Mouse (Mus musculus) embryonic facial prominence, embryonic 14.5 days (tissue): ENCODE measurements at regions not wholly inside any gene's neighbourhood (a gene's known extent, or its start where the extent isn't known, plus 50 kb on each side); places are given as distances from the start of the nearest gene placed in this dataset.
"Not testable (repeated sequence)": the region's sequence is repeated elsewhere in the genome, so short reads cannot be mapped to it uniquely, and the experiment has no call there.

Source experiments
- ATAC-seq: fragments of 200-750 bp; cut with Nextera tagmentation; 2 replicates; pipeline ENCODE4 v1.8.0; 2017; ENCODE audit warnings: low read depth, moderate number of reproducible peaks, moderate TSS enrichment
- DNase-seq: peaks from one replicate; pipeline ENCODE4 v3.0.0-alpha.2; 2015; ENCODE audit warnings: low spot score
- H3K27ac ChIP-seq: fragments of 300-500 bp; sonication (generic); replicated peaks from 2 replicates; pipeline ENCODE4 v1.5.1; 2014; ENCODE audit warnings: low read depth, mild to moderate bottlenecking, low read length, moderate library complexity
- H3K27me3 ChIP-seq: fragments of 300-500 bp; sonication (generic); replicated peaks from 2 replicates; pipeline ENCODE4 v1.6.1; 2014; ENCODE audit warnings: low read length; ENCODE audit not compliant: control insufficient read depth, insufficient read depth
- H3K36me3 ChIP-seq: fragments of 300-500 bp; sonication (generic); 2 replicates; pipeline ENCODE4 v1.6.1; 2014; ENCODE audit warnings: low read length, mixed read lengths; ENCODE audit not compliant: control insufficient read depth, insufficient read depth
- H3K4me1 ChIP-seq: fragments of 300-500 bp; sonication (generic); 2 replicates; pipeline ENCODE4 v1.6.1; 2014; ENCODE audit warnings: antibody characterized with exemption, low read length; ENCODE audit not compliant: control insufficient read depth, insufficient read depth
- H3K4me2 ChIP-seq: fragments of 300-500 bp; sonication (generic); 2 replicates; pipeline ENCODE4 v1.6.1; 2014; ENCODE audit warnings: low read depth, mild to moderate bottlenecking, low read length, moderate library complexity, mixed read lengths
- H3K4me3 ChIP-seq: fragments of 300-500 bp; sonication (generic); 2 replicates; pipeline ENCODE4 v1.5.1; 2014; ENCODE audit warnings: low read depth, mild to moderate bottlenecking, low read length
- H3K9ac ChIP-seq: fragments of 300-500 bp; sonication (generic); 2 replicates; pipeline ENCODE4 v1.6.1; 2014; ENCODE audit warnings: low read depth, mild to moderate bottlenecking, low read length, moderate library complexity, mixed read lengths
- H3K9me3 ChIP-seq: fragments of 300-500 bp; sonication (generic); 2 replicates; pipeline ENCODE4 v1.6.1; 2016; ENCODE audit warnings: low read length; ENCODE audit not compliant: control insufficient read depth
- WGBS: fragments of 180-500 bp; shearing (Covaris S2); extraction: QIAGEN DNeasy Blood & Tissue Kit; methylation state at CpG from one replicate; pipeline ENCODE4 v1.1.7; 2014; 5-methylcytosine and 5-hydroxymethylcytosine counted together

DNA sequence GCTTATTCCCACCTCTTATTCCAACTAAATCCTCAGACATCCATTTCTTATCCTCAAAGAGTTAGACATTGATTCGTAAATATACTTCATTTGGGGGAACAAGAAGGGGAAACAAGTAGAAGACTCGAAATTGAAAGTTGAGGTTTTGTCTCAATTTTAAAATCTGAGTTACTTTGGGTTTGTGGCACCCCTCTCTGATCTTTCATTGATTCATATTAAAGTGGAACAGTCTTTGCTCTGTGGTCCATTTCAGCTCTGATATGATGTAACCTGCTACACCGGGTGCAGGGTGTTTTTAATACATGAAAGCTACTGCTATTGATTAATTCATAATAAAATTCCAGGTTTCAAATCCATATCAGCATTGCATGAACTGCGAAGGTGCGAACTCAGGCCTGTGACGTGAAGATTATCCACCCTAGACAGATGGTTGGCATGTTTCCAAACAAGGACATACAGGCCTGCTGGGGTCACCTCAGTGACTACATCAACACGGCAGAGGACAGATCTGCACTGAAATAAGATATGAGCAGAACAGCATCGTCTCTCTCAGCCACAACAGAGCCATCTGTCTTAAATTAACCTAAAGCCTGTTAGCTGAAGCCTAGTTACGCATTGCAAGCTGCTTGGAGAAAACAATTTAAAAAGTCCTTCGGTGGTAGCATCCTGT is 101.5 kb upstream of the Prlr start:
- WGBS = 32% methylated on average over 10 of the region's 10 CpGs
- ATAC-seq = peak; percentile 78

DNA sequence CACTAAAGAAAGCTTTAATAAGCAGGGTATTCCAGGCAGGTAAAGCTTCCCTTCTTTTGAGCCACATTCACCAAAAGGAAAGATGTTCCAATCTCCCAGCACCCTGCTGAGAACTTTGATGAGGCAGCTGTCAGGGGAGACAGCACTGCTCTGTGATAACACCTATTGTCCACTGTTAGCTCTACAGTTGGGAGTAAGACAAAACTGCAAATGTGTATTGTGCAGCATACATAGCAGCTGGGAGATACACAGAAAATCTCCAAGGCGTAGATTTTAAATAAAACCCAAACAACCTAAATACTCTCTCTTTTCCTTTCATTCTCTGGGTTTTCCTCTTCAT is 101.0 kb upstream of the Prlr start:
- Histone ChIP-seq H3K4me2 (no peak overlapping the region), H3K4me1 (no peaks in the 10 kb centered on the region), H3K27ac (no peak overlapping the region), H3K9me3 (no peaks in the 10 kb centered on the region), H3K36me3 (no peaks in the 10 kb centered on the region), H3K4me3 (no peak overlapping the region), H3K9ac (no peak overlapping the region), H3K27me3 (no peaks in the 10 kb centered on the region)
- DNase-seq (no peak), ATAC-seq (no peak)
- 78% methylated on average over 1 of the region's 1 CpGs for WGBS

More for the DNA sequence above, 101.5 kb upstream of the Prlr start:
- H3K9ac ChIP-seq = no peak overlapping the region
- DNase-seq = peak; percentile 48
- no peak overlapping the region for H3K27ac ChIP-seq
- no peaks in the 10 kb centered on the region for H3K4me1 ChIP-seq
- H3K4me2 ChIP-seq = no peak overlapping the region
- H3K4me3 ChIP-seq = no peak overlapping the region
- no peaks in the 10 kb centered on the region for H3K36me3 ChIP-seq
- H3K27me3 ChIP-seq = no peaks in the 10 kb centered on the region
- no peaks in the 10 kb centered on the region for H3K9me3 ChIP-seq

DNA sequence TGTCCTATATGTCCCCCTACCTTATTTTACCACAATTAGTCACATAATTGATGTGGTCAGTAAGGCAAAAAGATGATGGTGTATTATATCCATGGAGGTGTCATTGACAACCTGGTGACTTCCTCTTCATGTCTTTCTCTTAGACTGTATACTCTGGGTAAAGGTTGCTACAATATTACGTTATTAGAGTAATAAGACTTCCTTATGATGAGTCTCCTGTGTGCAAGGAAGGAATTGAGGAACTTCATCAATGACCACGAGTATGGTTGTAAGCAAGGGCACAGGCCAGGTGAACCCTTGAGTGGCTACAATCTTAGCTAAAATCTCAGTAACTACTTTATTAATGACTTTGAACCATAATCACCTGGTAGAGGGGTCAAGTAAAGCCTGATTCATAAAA is 98.6 kb upstream of the Prlr start:
- no peak overlapping the region for H3K27ac ChIP-seq
- WGBS = 91% methylated on average over 2 of the region's 2 CpGs

DNA sequence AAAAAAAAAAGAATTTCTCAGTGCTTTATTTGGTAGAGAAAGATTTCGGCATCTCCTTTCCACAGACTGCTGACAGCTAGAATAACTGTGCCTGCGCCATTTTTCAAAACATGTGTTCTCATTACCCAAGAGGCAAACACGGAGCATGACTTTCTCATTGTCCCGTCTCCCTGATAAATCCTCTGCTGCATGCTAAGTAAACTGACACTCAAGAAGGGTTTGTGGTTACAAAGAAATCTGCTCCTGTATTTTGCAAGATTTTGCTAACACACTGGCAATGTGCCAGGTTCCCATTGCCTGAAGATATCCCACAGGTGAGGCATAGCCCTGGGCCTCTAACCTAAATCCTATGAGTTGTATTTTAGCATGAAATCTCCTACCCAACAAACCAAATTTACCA is 97.5 kb upstream of the Prlr start:
- no peaks in the 10 kb centered on the region for H3K9me3 ChIP-seq
- ATAC-seq (peak; percentile 68; the same call in 1 of the 2 replicates), DNase-seq (peak; percentile 53)
- H3K4me2 ChIP-seq = no peak overlapping the region
- no peaks in the 10 kb centered on the region for H3K36me3 ChIP-seq
- H3K4me1 ChIP-seq = no peaks in the 10 kb centered on the region
- 42% methylated on average over 4 of the region's 4 CpGs for WGBS
- H3K9ac ChIP-seq = no peak overlapping the region
- H3K4me3 ChIP-seq = no peak overlapping the region
- no peaks in the 10 kb centered on the region for H3K27me3 ChIP-seq
- no peak overlapping the region for H3K27ac ChIP-seq

More for the DNA sequence above, 98.6 kb upstream of the Prlr start:
- no peak for DNase-seq
- no peak overlapping the region for H3K9ac ChIP-seq
- H3K4me2 ChIP-seq = no peak overlapping the region
- no peak overlapping the region for H3K4me3 ChIP-seq
- no peak for ATAC-seq
- no peaks in the 10 kb centered on the region for H3K4me1 ChIP-seq
- no peaks in the 10 kb centered on the region for H3K27me3 ChIP-seq
- no peaks in the 10 kb centered on the region for H3K36me3 ChIP-seq
- H3K9me3 ChIP-seq = no peaks in the 10 kb centered on the region

DNA sequence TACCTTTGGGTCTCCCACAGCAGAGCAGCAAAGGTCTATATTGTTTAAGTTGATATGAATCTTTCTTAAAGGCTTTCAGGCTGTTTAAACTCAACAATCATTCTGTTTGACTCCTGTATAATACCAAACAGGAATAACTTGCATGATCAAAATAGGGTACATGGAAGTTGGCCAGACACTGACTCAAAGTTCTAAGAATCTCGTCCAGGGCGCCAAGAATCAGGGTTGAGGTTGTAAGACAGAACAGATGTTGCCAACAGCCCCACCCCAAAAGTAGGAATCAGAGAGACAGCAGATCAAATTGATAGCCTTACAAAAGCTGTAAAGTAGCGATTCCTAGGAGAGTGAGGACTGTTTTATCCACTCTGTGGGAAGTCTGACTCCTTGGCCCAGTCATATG is 88.3 kb upstream of the Prlr start:
- Histone ChIP-seq H3K9me3 (no peaks in the 10 kb centered on the region), H3K9ac (no peak overlapping the region), H3K27me3 (no peaks in the 10 kb centered on the region), H3K4me1 (no peaks in the 10 kb centered on the region), H3K4me3 (no peak overlapping the region), H3K27ac (no peak overlapping the region), H3K36me3 (no peaks in the 10 kb centered on the region), H3K4me2 (no peak overlapping the region)
- DNase-seq (peak; percentile 49), ATAC-seq (no peak)
- 59% methylated on average over 3 of the region's 3 CpGs for WGBS

DNA sequence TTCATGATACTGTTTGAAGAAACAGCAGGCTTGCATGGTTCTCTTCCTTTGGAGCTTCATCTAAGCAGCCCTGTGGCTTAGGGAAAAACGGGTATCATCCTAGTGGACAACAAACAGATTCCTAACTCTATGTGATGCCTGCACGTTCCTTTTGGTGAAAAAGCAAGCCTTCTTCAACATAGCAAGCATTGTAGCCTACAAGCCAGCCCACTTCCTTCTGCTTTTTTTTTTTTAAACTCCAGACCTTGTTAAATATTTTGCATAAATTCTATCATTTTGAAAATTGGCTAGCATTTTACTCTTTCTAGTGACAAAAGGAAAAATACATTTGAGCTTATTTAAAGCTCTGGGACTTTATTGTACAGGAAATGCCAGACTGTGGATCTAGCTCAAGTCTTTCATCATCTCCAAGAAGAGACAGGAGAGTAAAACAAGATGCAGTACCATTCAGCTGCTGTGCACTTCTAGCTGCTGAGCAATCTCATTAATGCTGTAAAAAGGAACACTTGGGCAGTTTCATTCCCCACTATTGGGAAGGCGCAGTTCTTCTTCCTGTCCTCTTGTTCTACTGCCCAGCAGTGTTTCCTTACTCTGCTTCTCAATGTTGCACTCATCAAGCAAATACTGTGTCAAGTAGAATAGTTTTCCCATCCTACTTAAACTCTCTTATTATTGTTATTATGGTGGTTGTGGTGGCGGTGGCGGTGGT is 86.5 kb upstream of the Prlr start:
- Histone ChIP-seq H3K27ac (no peak overlapping the region), H3K9me3 (no peaks in the 10 kb centered on the region), H3K27me3 (no peaks in the 10 kb centered on the region), H3K4me1 (no peaks in the 10 kb centered on the region), H3K4me3 (no peak overlapping the region), H3K9ac (no peak overlapping the region), H3K4me2 (no peak overlapping the region), H3K36me3 (no peaks in the 10 kb centered on the region)
- DNase-seq (no peak), ATAC-seq (no peak)
- WGBS = 80% methylated on average over 5 of the region's 5 CpGs

DNA sequence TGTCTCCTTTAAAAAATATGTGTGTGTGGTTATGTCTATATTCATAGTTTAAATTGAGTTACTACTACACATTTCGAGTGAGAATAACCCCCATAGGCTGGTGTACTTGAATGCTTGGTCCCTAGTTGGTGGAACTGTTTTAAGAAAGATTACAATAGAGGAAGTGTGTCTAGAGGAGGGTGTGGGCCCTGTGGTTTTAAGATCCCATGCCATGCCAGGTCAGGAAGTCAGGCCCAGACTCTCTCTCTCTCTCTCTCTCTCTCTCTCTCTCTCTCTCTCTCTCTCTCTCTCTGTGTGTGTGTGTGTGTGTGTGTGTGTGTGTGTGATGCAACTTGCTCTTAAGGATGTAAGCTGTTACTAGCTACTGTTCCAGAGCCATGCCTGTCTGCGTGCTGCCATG is 73.7 kb upstream of the Prlr start:
- no peak overlapping the region for H3K4me2 ChIP-seq
- DNase-seq = no peak
- H3K9me3 ChIP-seq = no peaks in the 10 kb centered on the region
- H3K27me3 ChIP-seq = no peaks in the 10 kb centered on the region
- H3K36me3 ChIP-seq = no peaks in the 10 kb centered on the region
- H3K9ac ChIP-seq = no peak overlapping the region
- no peak overlapping the region for H3K27ac ChIP-seq
- H3K4me1 ChIP-seq = no peaks in the 10 kb centered on the region
- ATAC-seq = no peak
- no peak overlapping the region for H3K4me3 ChIP-seq
- 82% methylated on average over 2 of the region's 2 CpGs for WGBS

DNA sequence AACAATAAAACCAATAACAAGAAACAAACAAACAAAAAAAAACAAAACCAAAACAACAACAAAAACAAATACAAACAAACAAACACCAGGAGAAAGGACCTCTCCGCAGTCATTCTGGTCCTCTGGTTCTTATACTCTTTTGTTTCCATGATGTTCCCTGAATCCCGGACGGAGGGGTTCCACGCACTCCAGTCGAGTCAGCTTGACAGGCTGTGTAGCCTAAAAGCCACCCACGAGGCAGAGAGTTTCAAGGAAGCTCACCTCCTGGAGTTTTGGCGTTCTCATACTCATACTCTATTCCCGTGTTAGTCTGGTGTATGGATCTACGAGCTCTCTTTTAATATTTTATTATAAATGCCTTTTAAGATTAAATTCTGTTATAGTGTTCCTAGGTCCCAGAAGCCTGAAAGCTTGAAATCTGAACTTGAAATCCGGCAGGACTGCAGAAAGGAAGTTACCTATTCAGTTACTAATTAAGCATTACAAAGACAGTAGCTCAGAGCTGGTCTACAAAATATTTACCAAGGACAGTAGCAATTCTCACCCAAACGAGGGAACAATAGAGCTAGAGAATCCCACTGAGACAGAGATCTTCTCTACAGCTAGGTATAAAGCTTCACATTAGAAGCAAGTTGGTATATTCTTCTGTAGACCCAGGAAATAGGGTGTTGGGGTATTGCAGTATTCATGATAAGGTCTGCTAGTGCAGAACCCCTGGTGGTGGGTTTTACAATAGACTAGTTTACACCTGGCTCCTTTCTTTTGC is 71.6 kb upstream of the Prlr start:
- H3K9me3 ChIP-seq, H3K4me2 ChIP-seq: not testable (repeated sequence)
- WGBS = 63% methylated on average over 11 of the region's 11 CpGs

More for the DNA sequence above, 71.6 kb upstream of the Prlr start:
- DNase-seq, H3K4me3 ChIP-seq, H3K4me1 ChIP-seq, H3K27ac ChIP-seq, H3K36me3 ChIP-seq, H3K27me3 ChIP-seq, ATAC-seq, H3K9ac ChIP-seq: not testable (repeated sequence)
